Mouse (Mus musculus) megakaryocyte, embryonic 14.5 days (primary cell): ENCODE measurements around the gene Dhx34. TPM values are rescaled to one million over a fixed set of nuclear protein-coding genes. Genes with fewer than 3 reads are reported as not detected.
"Not testable (repeated sequence)": the region's sequence is repeated elsewhere in the genome, so short reads cannot be mapped to it uniquely, and the experiment has no call there.

Experiments used
- H3K27me3 ChIP-seq: replicated peaks from 2 replicates; pipeline ENCODE3; 2012; ENCODE audit warnings: inconsistent platforms
- H3K36me3 ChIP-seq: replicated peaks from 2 replicates; pipeline ENCODE3; 2012; ENCODE audit warnings: low read length, inconsistent platforms, mixed read lengths
- H3K4me1 ChIP-seq: 2 replicates; pipeline ENCODE4 v1.6.1; 2012; ENCODE audit warnings: inconsistent platforms
- H3K4me3 ChIP-seq: replicated peaks from 2 replicates; pipeline ENCODE3; 2012; ENCODE audit warnings: moderate library complexity, mild to moderate bottlenecking, inconsistent platforms
- H3K9me3 ChIP-seq: 2 replicates; pipeline ENCODE4 v1.6.1; 2012; ENCODE audit warnings: inconsistent platforms
- FLI1 ChIP-seq: IDR thresholded peaks from 2 replicates; pipeline ENCODE4 v1.6.1; 2012; ENCODE audit warnings: low read length, inconsistent platforms, mixed read lengths
- GATA1 ChIP-seq: IDR thresholded peaks from 3 replicates; pipeline ENCODE4 v1.6.1; 2012; ENCODE audit warnings: mixed read lengths, low read length, inconsistent platforms, borderline replicate concordance
- polyA plus RNA-seq: library from polyadenylated mRNA; stranded (reverse); fragments of >175 nt; gene quantifications from 2 replicates; pipeline ENCODE4 v1.2.3, GENCODE M21; 2012; ENCODE audit warnings: low replicate concordance; ENCODE audit not compliant: insufficient read depth

Dhx34 gene
- polyA plus RNA-seq, result 29.7 and 75.4 TPM in 2 replicates

- H3K9me3 ChIP-seq, result no peaks in the 10 kb centered on the region
- TF ChIP-seq GATA1, result no peak
- peaks cover 28% of the 10 kb centered on the region for H3K36me3 ChIP-seq
- peak within 1 kb of the TSS; percentile 93 for H3K4me3 ChIP-seq
- peaks cover 29% of the 10 kb centered on the region for H3K4me1 ChIP-seq
- no peaks in the 10 kb centered on the region for H3K27me3 ChIP-seq
These were observed at the start of gene Dhx34 for GRCm38 (mm10) chr7:16221582-16222272. TSS of gene Dhx34 (minus strand) at chr7:16222037.

- H3K36me3 ChIP-seq, result peaks cover 47% of the 10 kb centered on the region
- peaks cover 59% of the 10 kb centered on the region for H3K4me1 ChIP-seq
- TF ChIP-seq FLI1, result no peak
- TF ChIP-seq GATA1, result no peak
- H3K27me3 ChIP-seq, result no peaks in the 10 kb centered on the region
- no peak overlapping the region for H3K4me3 ChIP-seq
- H3K9me3 ChIP-seq, result no peaks in the 10 kb centered on the region
These were observed 49.3 kb upstream of the Dhx34 start for GRCm38 (mm10) chr7:16271139-16271538.

- not testable (repeated sequence) for H3K9me3 ChIP-seq, H3K27me3 ChIP-seq, H3K4me3 ChIP-seq
- H3K36me3 ChIP-seq, result peaks cover 29% of the 10 kb centered on the region
- H3K4me1 ChIP-seq, result peaks cover 31% of the 10 kb centered on the region
These were observed 44.8 kb upstream of the Dhx34 start for GRCm38 (mm10) chr7:16266593-16266992.

DNA sequence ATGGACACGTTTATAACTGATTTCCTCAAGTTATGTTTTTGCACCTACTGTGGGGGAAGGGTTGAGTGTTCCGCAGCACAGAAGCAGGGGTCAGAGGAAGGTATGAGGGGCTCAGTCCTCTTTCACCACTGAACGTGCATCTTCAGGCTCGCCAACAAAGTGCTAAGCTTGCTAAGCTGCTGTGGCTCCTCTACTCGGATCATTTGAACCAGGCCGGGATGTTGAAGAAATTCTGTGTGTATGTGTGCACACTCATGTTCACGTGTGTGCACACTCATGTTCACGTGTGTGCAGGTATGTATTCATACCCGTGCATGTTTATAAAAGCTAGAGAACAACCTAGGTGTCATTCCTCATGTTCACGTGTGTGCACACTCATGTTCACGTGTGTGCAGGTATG is 44.0 kb upstream of the Dhx34 start:
- Histone ChIP-seq H3K36me3 (peaks cover 21% of the 10 kb centered on the region), H3K4me3 (no peak overlapping the region), H3K9me3 (no peaks in the 10 kb centered on the region), H3K27me3 (no peaks in the 10 kb centered on the region), H3K4me1 (peaks cover 36% of the 10 kb centered on the region)
- TF ChIP-seq GATA1 (no peak), FLI1 (no peak)

DNA sequence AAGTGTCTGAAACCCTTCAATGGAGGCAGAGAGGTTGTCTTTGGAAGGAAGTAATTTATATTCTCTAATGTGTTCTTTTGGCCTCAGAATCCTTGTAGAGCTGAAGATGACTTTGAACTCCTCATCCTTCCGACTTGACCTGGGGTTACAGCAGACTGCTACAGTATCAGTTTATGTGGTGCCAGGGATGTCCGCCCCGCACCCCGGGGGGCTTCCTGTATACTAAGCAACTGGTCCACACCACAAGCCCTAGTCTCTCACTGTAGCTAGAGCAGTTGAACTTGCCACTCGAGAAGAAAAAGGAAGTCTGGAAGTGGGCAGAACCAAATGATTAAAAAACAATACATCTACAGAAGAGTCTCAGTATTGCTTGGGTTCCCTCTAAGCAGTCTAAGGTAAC is 42.0 kb upstream of the Dhx34 start:
- TF ChIP-seq FLI1 (no peak), GATA1 (no peak)
- H3K4me1 ChIP-seq, result peaks cover 40% of the 10 kb centered on the region
- H3K36me3 ChIP-seq, result peaks cover 12% of the 10 kb centered on the region
- no peak overlapping the region for H3K4me3 ChIP-seq
- H3K27me3 ChIP-seq, result no peaks in the 10 kb centered on the region
- no peaks in the 10 kb centered on the region for H3K9me3 ChIP-seq

- TF ChIP-seq FLI1 (no peak), GATA1 (no peak)
- no peaks in the 10 kb centered on the region for H3K9me3 ChIP-seq
- H3K4me3 ChIP-seq, result no peak overlapping the region
These were observed 41.4 kb upstream of the Dhx34 start for GRCm38 (mm10) chr7:16263015-16263787.

DNA sequence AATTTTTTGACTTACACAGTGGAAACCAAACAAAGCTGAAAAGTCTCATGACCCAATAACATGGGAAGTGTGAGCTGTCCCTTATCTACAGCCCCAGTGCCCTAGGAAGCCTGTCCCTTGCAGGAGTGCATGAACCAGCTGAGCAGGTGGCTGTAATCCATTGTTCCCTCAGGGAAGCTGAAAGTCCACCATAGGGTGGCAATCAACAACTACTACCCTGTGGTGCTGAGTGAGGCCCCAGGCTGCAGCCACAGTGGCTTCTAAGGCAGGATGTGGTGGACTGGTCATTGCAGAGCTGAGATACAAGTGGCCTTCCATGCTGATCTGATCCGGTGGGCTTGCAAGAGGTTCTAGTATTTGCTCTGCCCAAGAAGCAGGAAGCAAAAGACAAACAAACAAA is 39.3 kb upstream of the Dhx34 start:
- no peaks in the 10 kb centered on the region for H3K36me3 ChIP-seq
- TF ChIP-seq GATA1, result no peak
- no peak for TF ChIP-seq FLI1
- no peaks in the 10 kb centered on the region for H3K27me3 ChIP-seq
- peak overlapping the region; percentile 71 for H3K4me3 ChIP-seq
- H3K9me3 ChIP-seq, result no peaks in the 10 kb centered on the region
- H3K4me1 ChIP-seq, result peaks cover 57% of the 10 kb centered on the region

More at GRCm38 (mm10) chr7:16263015-16263787, 41.4 kb upstream of the Dhx34 start:
- Histone ChIP-seq H3K4me1 (peaks cover 47% of the 10 kb centered on the region), H3K36me3 (peaks cover 6% of the 10 kb centered on the region), H3K27me3 (no peaks in the 10 kb centered on the region)

DNA sequence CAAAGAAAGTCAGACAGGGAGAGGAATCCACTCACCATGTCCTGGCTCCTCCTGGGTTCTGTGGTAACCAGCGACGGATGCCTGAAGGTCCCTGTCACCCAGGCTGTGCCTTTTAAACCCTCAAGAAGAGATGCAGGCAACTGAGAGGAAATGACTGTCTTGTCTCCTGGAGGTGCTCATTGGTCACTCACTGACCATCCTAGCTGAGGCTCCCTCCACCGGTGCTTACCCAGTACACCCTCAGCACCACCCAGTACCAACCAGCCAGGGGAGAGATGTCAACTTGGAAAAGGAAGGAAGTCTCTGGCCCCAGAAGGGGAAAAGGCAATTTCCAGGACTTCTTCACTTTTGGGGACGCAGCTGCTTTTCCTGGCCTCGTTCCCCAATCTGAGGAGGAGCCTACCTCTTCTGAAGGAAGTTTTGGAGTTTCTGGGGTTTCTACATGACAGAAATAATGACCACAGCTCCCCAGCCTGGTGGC is 37.3 kb upstream of the Dhx34 start, which contains the start of gene C5ar1:
C5ar1 (minus strand) TSS at position 431 of the 481 bp plus-strand sequence.
- no peaks in the 10 kb centered on the region for H3K27me3 ChIP-seq
- H3K4me3 ChIP-seq, result peak within 1 kb of the TSS; percentile 71
- TF ChIP-seq GATA1 (no peak), FLI1 (no peak)
- peaks cover 71% of the 10 kb centered on the region for H3K4me1 ChIP-seq
- H3K9me3 ChIP-seq, result no peaks in the 10 kb centered on the region
- H3K36me3 ChIP-seq, result no peaks in the 10 kb centered on the region

- H3K36me3 ChIP-seq, result no peaks in the 10 kb centered on the region
- no peak for TF ChIP-seq FLI1
- TF ChIP-seq GATA1, result no peak
- peak overlapping the region; percentile 79 for H3K4me3 ChIP-seq
- H3K27me3 ChIP-seq, result no peaks in the 10 kb centered on the region
- no peaks in the 10 kb centered on the region for H3K9me3 ChIP-seq
- H3K4me1 ChIP-seq, result peaks cover 74% of the 10 kb centered on the region
These were observed 36.0 kb upstream of the Dhx34 start for GRCm38 (mm10) chr7:16257830-16258229.

- H3K36me3 ChIP-seq, H3K27me3 ChIP-seq, H3K4me3 ChIP-seq, H3K9me3 ChIP-seq: not testable (repeated sequence)
- H3K4me1 ChIP-seq, result peaks cover 74% of the 10 kb centered on the region
These were observed 34.1 kb upstream of the Dhx34 start for GRCm38 (mm10) chr7:16255963-16256362.
